Mouse (Mus musculus) gastrocnemius, adult 18-20 months (tissue): ENCODE data around the gene Ranbp9. TPM values are rescaled to one million over a fixed set of nuclear protein-coding genes. Genes with fewer than 3 reads are reported as not detected.
A peak's percentile ranks its signal among the peaks of the same experiment; 100 is the strongest.

Experiments
- DNase-seq: peaks from one replicate; pipeline ENCODE4 v3.0.0; 2021; ENCODE audit warnings: low spot score
- total RNA-seq, 2 experiments: library from RNA; stranded (reverse); gene quantifications; 2 replicates each; pipeline ENCODE4 v1.2.3; 2021

The Ranbp9 gene
- total RNA-seq, 2 experiments from 2014 or later: 41.3 to 42.2 TPM

- peak; percentile 15 for DNase-seq
Measured at GRCm38 (mm10) chr13:43452843-43453605, 28.1 kb downstream of the Ranbp9 start.

GRCm38 (mm10) chr13:43452177-43452576 lies 28.9 kb downstream of the Ranbp9 start:
- DNase-seq: no peak

DNA sequence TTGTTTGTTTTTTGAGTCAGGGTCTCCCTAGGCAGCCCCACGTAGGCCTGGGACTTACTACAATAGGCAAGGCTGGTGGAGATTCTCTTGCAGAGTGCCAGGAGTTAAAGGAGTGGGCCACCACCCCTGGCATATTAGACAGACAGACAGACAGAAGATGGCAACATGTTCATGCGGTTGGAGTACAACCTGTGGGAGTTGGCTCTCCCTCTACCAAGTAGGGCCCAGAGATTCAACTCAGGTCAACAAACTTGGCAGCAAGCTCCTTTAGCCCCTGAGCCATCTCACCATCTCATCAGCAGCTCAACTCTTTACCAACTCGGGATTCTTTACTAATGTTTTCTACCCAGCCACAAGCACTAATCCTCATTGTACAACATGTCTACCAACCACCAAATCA lies 30.4 kb downstream of the Ranbp9 start:
- no peak for DNase-seq

GRCm38 (mm10) chr13:43447721-43448120 lies 33.4 kb downstream of the Ranbp9 start:
- DNase-seq: no peak

GRCm38 (mm10) chr13:43445754-43446153 lies 35.3 kb downstream of the Ranbp9 start:
- DNase-seq: no peak

DNA sequence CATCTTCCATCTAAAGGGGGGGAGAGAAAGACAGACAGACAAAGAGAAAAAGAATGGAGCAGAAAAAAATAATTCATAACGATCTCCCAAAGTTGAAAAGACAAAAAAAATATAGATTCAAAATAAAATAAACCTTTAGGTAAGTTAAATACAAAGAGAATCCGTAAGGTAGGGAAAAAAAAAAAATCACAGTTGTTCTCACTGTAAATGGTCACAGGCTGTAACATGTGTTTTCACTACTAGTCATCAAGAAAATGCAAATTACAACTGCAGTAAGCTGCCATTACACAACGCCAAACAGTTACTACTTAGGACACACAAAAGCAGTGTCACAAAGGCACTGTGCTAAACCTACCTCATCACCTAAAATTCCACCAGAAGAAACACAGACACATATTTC lies 36.4 kb downstream of the Ranbp9 start:
- no peak for DNase-seq

DNA sequence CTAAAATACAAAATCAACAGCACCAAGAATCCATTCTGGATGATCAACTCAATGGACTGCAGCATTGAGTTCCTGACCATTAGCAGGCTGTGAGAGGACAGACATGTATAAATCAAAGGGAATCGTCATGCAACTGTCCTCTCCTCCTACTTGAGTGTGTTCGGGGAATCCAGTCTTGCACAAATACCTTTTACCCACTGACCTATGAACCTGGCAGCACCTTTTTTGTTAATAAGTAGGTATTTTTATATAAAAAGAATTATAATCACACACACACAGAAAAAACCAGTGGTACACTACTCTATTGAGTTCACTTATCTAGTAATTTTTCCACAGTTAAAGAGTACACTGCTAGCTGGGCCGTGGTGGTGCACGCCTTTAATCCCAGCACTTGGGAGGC lies 37.4 kb downstream of the Ranbp9 start:
- no peak for DNase-seq

GRCm38 (mm10) chr13:43442551-43442950 lies 38.5 kb downstream of the Ranbp9 start:
- no peak for DNase-seq

DNA sequence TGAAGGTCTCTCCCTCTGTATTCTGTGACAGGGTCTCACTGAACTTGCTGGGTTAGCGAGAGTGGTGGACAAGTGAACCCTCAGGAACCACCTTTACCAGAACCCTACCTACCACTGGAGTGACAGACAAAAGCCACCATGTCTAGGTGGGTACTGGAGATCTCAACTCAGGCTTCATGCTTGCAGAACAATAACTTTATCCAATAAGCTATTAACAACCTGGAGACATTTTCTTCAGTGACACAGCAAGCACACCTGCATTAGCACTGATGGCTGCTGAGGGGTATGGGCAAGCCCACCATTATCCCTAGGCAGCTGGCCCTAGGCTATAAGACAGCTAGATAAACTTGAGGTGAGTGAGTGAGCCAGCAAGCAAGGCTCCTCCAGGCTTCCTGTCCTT lies 40.7 kb downstream of the Ranbp9 start:
- DNase-seq: no peak

DNA sequence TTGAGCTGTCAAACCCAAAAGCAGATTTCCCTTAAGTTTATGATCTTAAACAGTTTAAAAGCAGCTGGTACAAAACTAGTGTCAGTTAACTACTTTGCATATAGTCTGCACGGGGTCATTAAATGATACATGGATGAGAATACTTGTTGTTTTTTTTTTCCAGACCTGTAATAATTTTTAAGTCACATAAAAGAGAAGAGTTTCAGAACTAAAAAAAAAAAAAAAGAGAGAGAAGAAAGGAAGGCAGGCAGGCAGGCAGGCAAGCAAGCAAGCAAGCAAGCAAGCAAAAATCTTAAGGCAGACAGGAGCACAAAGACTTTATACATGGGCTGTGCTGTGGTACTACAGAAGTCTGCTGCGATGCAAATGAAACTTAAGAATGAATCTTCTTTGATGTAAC lies 47.7 kb downstream of the Ranbp9 start:
- DNase-seq: no peak

DNA sequence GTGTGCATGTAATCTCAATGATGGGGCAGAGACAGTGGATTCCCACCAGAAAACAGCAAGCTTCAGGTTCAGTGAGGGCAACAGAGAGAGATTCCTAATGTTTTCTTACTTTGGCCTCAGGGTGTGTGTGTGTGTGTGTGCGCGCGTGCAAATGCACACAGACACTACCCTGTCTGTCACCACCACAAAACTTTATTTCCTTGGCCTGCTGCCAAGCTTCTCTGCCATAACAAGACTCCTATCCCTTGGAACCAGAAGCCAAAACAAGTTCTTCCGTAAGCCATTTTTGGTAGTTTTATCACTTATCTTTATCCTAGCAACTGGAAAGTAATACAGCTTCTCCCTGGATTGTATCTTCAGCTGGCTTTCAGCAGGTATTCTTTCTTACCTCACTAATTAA lies 52.6 kb downstream of the Ranbp9 start:
- no peak for DNase-seq

DNA sequence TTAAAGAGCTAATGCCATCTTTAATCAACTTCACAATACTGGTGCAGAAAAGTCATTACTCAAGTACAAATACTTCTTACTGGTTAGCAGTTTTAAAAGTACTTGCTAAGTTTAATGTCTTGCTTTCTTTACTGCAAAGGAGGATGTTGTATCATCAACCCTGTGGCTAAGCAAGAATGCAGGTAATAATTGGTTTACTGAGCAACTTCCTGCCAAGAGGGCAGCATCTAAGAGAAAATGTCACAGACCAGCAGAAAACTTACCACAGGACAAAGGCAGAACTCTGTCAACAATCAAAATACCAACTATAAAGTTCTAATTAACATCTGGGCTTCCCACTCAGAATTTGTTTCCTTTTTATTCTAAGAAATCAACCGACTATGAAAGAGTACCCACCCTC lies 65.8 kb downstream of the Ranbp9 start:
- no peak for DNase-seq

- no peak for DNase-seq
Measured at GRCm38 (mm10) chr13:43413611-43414010, 67.5 kb downstream of the Ranbp9 start.

DNA sequence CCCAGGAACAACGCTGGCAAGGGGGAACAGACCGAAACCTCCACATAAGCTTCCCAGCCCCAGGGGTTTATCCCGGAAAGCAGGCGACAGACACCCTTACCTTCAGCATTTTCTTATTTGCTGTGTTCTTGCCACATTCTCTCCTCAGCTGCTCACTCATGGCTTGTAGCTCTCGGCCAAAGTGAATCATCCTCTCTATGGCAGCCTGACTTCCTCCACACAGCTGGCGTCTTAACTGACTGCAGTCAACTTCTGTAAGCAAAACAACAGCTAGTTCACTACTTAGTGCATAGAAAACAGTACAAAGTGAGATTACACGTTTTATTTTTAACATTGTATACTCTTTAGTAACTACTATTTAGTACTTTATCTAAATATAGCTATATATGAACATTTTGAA lies 68.8 kb downstream of the Ranbp9 start:
- DNase-seq: no peak

DNA sequence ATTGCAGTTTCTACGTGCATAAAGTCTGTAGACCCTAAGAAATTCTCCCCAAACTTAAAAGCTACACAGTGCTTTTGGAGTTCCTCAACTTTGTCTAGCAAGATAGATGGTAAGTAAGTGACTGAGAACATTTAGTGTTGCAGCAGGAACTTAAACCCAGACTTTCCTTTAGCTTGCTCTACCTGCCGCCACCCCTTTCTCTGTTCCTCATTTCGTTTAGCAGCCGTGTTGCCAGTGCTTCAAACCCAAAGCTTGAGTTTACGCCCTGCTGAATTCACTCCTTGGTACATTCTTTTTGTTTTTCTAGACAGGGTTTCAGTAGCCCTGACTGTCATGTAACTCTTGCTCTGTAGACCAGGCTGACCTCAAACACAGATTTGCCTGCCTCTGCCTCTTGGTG lies 81.5 kb downstream of the Ranbp9 start:
- no peak for DNase-seq

- peak; percentile 95 for DNase-seq
Measured at GRCm38 (mm10) chr13:43398297-43399080, 82.6 kb downstream of the Ranbp9 start, which contains the start of gene Nol7. Nol7 (plus strand) TSS chr13:43398390.

- DNase-seq: no peak
Measured at GRCm38 (mm10) chr13:43397700-43398296, 83.3 kb downstream of the Ranbp9 start.

GRCm38 (mm10) chr13:43385321-43385720 lies 95.8 kb downstream of the Ranbp9 start:
- no peak for DNase-seq

- DNase-seq: no peak
Measured at GRCm38 (mm10) chr13:43379989-43380388, 101.1 kb downstream of the Ranbp9 start.

DNA sequence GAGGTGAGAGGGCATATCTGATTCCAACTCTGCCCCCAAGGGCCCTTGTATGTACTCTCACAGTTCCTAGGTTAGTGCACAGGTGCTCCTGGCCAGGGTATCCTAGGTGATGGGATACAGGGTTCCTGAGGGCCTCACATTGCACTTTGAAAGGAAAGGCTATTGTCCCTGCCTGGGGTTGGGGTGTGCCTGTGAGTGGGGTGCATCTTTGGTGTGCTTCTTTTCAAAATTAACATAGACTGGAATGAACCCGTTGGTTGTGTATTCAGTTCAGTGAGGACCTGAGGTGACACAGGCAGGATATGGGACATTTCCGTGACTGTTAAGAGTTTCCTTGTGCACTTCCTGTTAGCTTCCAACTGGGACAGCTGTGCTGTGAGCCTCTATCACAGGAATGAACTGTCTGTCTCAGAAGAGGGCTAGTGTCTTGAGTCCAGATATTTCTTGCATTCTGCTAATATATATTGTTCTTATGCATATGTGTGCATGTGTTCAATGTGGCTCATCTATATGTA lies 106.1 kb downstream of the Ranbp9 start:
- no peak for DNase-seq

- no peak for DNase-seq
Measured at GRCm38 (mm10) chr13:43374205-43374604, 106.9 kb downstream of the Ranbp9 start.

GRCm38 (mm10) chr13:43372892-43373291 lies 108.2 kb downstream of the Ranbp9 start:
- no peak for DNase-seq
